Mouse (Mus musculus) spleen, adult 2 months (tissue): ENCODE data around the gene Ube2v1.

ENCODE experiments used
- CTCF ChIP-seq: fragments of 200-500 bp; IDR thresholded peaks from 2 replicates; pipeline ENCODE4 v1.5.1; 2011; ENCODE audit warnings: mild to moderate bottlenecking, inconsistent platforms; ENCODE audit not compliant: insufficient read depth, insufficient read length, insufficient replicate concordance; ENCODE audit errors: extremely low read depth
- POLR2A ChIP-seq: fragments of 200-500 bp; IDR thresholded peaks from 2 replicates; pipeline ENCODE4 v1.6.1; 2011; ENCODE audit warnings: low read depth, low read length, inconsistent platforms

GRCm38 (mm10) chr2:167563703-167564102 is 68.2 kb downstream of the Ube2v1 start:
- TF ChIP-seq POLR2A (no peak), CTCF (no peak)
